Mouse (Mus musculus) NIH3T3 (cell line): ENCODE measurements around the gene Th.

Experiments used
- DNase-seq: peaks from one replicate; pipeline ENCODE4 v3.0.0-alpha.2; 2012; ENCODE audit warnings: low read depth

Gene Th

GRCm38 (mm10) chr7:142901774-142902173 is 29.2 kb downstream of the Th start:
- DNase-seq = no peak

GRCm38 (mm10) chr7:142899872-142900271 is 31.1 kb downstream of the Th start:
- no peak for DNase-seq

GRCm38 (mm10) chr7:142897471-142897870 is 33.5 kb downstream of the Th start:
- DNase-seq = no peak

- DNase-seq = no peak
Observed at GRCm38 (mm10) chr7:142895901-142896665, 34.8 kb downstream of the Th start.

GRCm38 (mm10) chr7:142895223-142895840 is 35.6 kb downstream of the Th start:
- no peak for DNase-seq

- peak; percentile 84 for DNase-seq
Observed at GRCm38 (mm10) chr7:142894669-142895068, 36.3 kb downstream of the Th start.

GRCm38 (mm10) chr7:142893721-142894639 is 36.9 kb downstream of the Th start:
- DNase-seq = no peak

- DNase-seq = no peak
Observed at GRCm38 (mm10) chr7:142893296-142893695, 37.6 kb downstream of the Th start.

GRCm38 (mm10) chr7:142869419-142870163 is 61.3 kb downstream of the Th start:
- DNase-seq = no peak

GRCm38 (mm10) chr7:142850681-142851080 is 80.2 kb downstream of the Th start:
- DNase-seq = peak; percentile 64
